Mouse (Mus musculus) kidney, adult 2 months (tissue): ENCODE results near the gene Tanc1.

Source experiments
- CTCF ChIP-seq: fragments of 200-500 bp; conservative IDR thresholded peaks from 2 replicates; pipeline ENCODE4 v1.5.1; 2011; ENCODE audit warnings: low read depth, mild to moderate bottlenecking, control low read depth, low read length, moderate library complexity, mixed read lengths; ENCODE audit not compliant: insufficient read depth, insufficient read length
- POLR2A ChIP-seq: fragments of 200-500 bp; IDR thresholded peaks from one replicate; pipeline ENCODE4 v1.6.1; 2011; ENCODE audit warnings: low read depth, low read length, control low read depth

DNA sequence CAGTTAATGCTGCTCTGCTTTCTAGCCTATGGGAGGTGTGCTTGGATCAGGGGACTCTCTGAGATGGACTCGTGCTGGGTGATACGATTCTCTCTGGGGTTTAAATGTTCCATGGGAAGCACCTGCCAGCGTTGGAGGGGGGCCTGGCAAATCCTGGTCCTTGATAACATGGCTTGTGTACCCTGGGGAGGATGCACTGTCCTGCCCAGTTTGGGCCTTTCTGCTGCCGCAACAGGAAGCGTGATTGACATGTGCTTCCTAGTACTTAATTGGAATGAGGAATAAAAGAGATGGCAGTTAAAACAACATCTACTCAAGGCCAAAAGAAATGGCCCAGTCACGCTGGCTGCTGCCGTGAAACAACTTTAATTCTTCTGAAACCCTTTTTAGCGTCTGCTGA, 109.3 kb downstream of the Tanc1 start:
- TF ChIP-seq POLR2A (no peak), CTCF (no peak)
